Mouse (Mus musculus) cerebellum, adult 9-11 months (tissue): Measurements from ENCODE around the gene Gm8094.
"Not testable (repeated sequence)": the region's sequence is repeated elsewhere in the genome, so short reads cannot be mapped to it uniquely, and the experiment has no call there.

Source experiments
- DNase-seq: peaks from one replicate; pipeline ENCODE4 v3.0.0; 2022

Gene Gm8094

GRCm38 (mm10) chr14:43076543-43076942, at the start of gene Gm8094:
Gene Gm8094 (minus strand): TSS chr14:43076643.
- not testable (repeated sequence) for DNase-seq

GRCm38 (mm10) chr14:43119673-43120072, 43.2 kb upstream of the Gm8094 start:
- DNase-seq = not testable (repeated sequence)

- DNase-seq = not testable (repeated sequence)
These were observed 23.9 kb upstream of the Gm8094 start, which contains the start of gene Gm8104 for GRCm38 (mm10) chr14:43100301-43100700. Gene Gm8104 (plus strand): TSS chr14:43100601.

GRCm38 (mm10) chr14:43089103-43089919, 12.9 kb upstream of the Gm8094 start:
- DNase-seq = not testable (repeated sequence)

- not testable (repeated sequence) for DNase-seq
These were observed 8.7 kb upstream of the Gm8094 start for GRCm38 (mm10) chr14:43084936-43085730.

GRCm38 (mm10) chr14:43060179-43060578, 16.3 kb downstream of the Gm8094 start:
- DNase-seq = not testable (repeated sequence)

GRCm38 (mm10) chr14:43058063-43058462, 18.4 kb downstream of the Gm8094 start:
- not testable (repeated sequence) for DNase-seq
